Mouse (Mus musculus): ENCODE data around the gene Zmynd11. TPM values are rescaled to one million over a fixed set of nuclear protein-coding genes. Genes with fewer than 3 reads are reported as not detected.

Gene Zmynd11
- polyA plus RNA-seq (2016; fragmentation: Nextera tagmentation; extraction: Ambion mirVana) = 74.5 and 86.3 TPM in 2 replicates

- peak; percentile 76 for DNase-seq (ENCODE audit: low spot score)
- Histone ChIP-seq H3K4me1 (peaks cover 45% of the 10 kb centered on the region), H3K36me3 (no peaks in the 10 kb centered on the region), H3K27me3 (ENCODE audit: low read depth, poor library complexity, severe bottlenecking) (no peaks in the 10 kb centered on the region), H3K9me3 (replicated peaks) (no peaks in the 10 kb centered on the region), H3K27ac (peak within 1 kb of the TSS; percentile 100), H3K4me3 (peak within 1 kb of the TSS; percentile 94)
- WGBS = under 1% methylated on average over 85 of the region's 98 CpGs
Measured at GRCm38 (mm10) chr13:9764646-9765536, at the start of gene Zmynd11. Zmynd11 (minus strand) TSS chr13:9765330.

GRCm38 (mm10) chr13:9795889-9796631, 30.9 kb upstream of the Zmynd11 start:
- Histone ChIP-seq H3K4me3 (peak overlapping the region; percentile 41), H3K27me3 (ENCODE audit: low read depth, poor library complexity, severe bottlenecking) (no peaks in the 10 kb centered on the region), H3K36me3 (no peaks in the 10 kb centered on the region), H3K4me1 (peaks cover 18% of the 10 kb centered on the region), H3K27ac (0 out of 2 replicates have a peak overlapping the region, but pooled peaks have one; percentile 42), H3K9me3 (replicated peaks) (no peaks in the 10 kb centered on the region)
- DNase-seq (ENCODE audit: low spot score) = peak; percentile 34
- 11% methylated on average over 12 of the region's 12 CpGs for WGBS

GRCm38 (mm10) chr13:9786050-9786449, 20.9 kb upstream of the Zmynd11 start:
- no peaks in the 10 kb centered on the region for H3K9me3 ChIP-seq (replicated peaks)
- no peak for DNase-seq (ENCODE audit: low spot score)
- no peak overlapping the region for H3K4me3 ChIP-seq
- no peaks in the 10 kb centered on the region for H3K36me3 ChIP-seq
- H3K27me3 ChIP-seq (ENCODE audit: low read depth, poor library complexity, severe bottlenecking) = no peaks in the 10 kb centered on the region
- H3K27ac ChIP-seq = no peak overlapping the region
- no peaks in the 10 kb centered on the region for H3K4me1 ChIP-seq
- 85% methylated on average over 3 of the region's 3 CpGs for WGBS

- Histone ChIP-seq H3K4me3 (no peak overlapping the region), H3K4me1 (no peaks in the 10 kb centered on the region), H3K36me3 (no peaks in the 10 kb centered on the region), H3K27me3 (ENCODE audit: low read depth, poor library complexity, severe bottlenecking) (no peaks in the 10 kb centered on the region), H3K27ac (no peak overlapping the region), H3K9me3 (replicated peaks) (no peaks in the 10 kb centered on the region)
- no peak for DNase-seq (ENCODE audit: low spot score)
- 85% methylated on average over 3 of the region's 3 CpGs for WGBS
Measured at GRCm38 (mm10) chr13:9783717-9784116, 18.6 kb upstream of the Zmynd11 start.

GRCm38 (mm10) chr13:9775901-9776300, 10.8 kb upstream of the Zmynd11 start:
- no peaks in the 10 kb centered on the region for H3K36me3 ChIP-seq
- H3K27ac ChIP-seq = no peak overlapping the region
- H3K4me3 ChIP-seq = no peak overlapping the region
- H3K27me3 ChIP-seq (ENCODE audit: low read depth, poor library complexity, severe bottlenecking) = no peaks in the 10 kb centered on the region
- no peaks in the 10 kb centered on the region for H3K4me1 ChIP-seq
- H3K9me3 ChIP-seq (replicated peaks) = no peaks in the 10 kb centered on the region
- 73% methylated on average over 5 of the region's 5 CpGs for WGBS
- DNase-seq (ENCODE audit: low spot score) = no peak

- no peaks in the 10 kb centered on the region for H3K27me3 ChIP-seq (ENCODE audit: low read depth, poor library complexity, severe bottlenecking)
- no peaks in the 10 kb centered on the region for H3K9me3 ChIP-seq (replicated peaks)
- no peak overlapping the region for H3K27ac ChIP-seq
- no peak overlapping the region for H3K4me3 ChIP-seq
- no peak for DNase-seq (ENCODE audit: low spot score)
- no peaks in the 10 kb centered on the region for H3K36me3 ChIP-seq
- H3K4me1 ChIP-seq = no peaks in the 10 kb centered on the region
Measured at GRCm38 (mm10) chr13:9774077-9774476, 8.9 kb upstream of the Zmynd11 start.

- H3K9me3 ChIP-seq (replicated peaks) = no peaks in the 10 kb centered on the region
- WGBS = 23% methylated on average over 5 of the region's 5 CpGs
- no peak overlapping the region for H3K4me3 ChIP-seq
- H3K27ac ChIP-seq = no peak overlapping the region; the same call in 1 of the 2 replicates
- peaks cover 36% of the 10 kb centered on the region for H3K4me1 ChIP-seq
- H3K27me3 ChIP-seq (ENCODE audit: low read depth, poor library complexity, severe bottlenecking) = no peaks in the 10 kb centered on the region
- H3K36me3 ChIP-seq = no peaks in the 10 kb centered on the region
- peak; percentile 35 for DNase-seq (ENCODE audit: low spot score)
Measured at GRCm38 (mm10) chr13:9767279-9767678, 2.1 kb upstream of the Zmynd11 start.

- Histone ChIP-seq H3K4me1 (peaks cover 44% of the 10 kb centered on the region), H3K4me3 (no peak overlapping the region; the same call in 1 of the 2 replicates), H3K36me3 (no peaks in the 10 kb centered on the region), H3K27me3 (ENCODE audit: low read depth, poor library complexity, severe bottlenecking) (no peaks in the 10 kb centered on the region), H3K27ac (0 out of 2 replicates have a peak overlapping the region, but pooled peaks have one; percentile 100), H3K9me3 (replicated peaks) (no peaks in the 10 kb centered on the region)
- DNase-seq (ENCODE audit: low spot score) = peak; percentile 38
- WGBS = 18% methylated on average over 1 of the region's 1 CpGs
Measured at GRCm38 (mm10) chr13:9766497-9766896, 1.4 kb upstream of the Zmynd11 start.

GRCm38 (mm10) chr13:9765537-9765851, 364 bp upstream of the Zmynd11 start:
- Histone ChIP-seq H3K36me3 (no peaks in the 10 kb centered on the region), H3K4me1 (peaks cover 45% of the 10 kb centered on the region), H3K9me3 (replicated peaks) (no peaks in the 10 kb centered on the region), H3K27ac (peak overlapping the region; percentile 100), H3K4me3 (peak overlapping the region; percentile 94), H3K27me3 (ENCODE audit: low read depth, poor library complexity, severe bottlenecking) (no peaks in the 10 kb centered on the region)
- no peak for DNase-seq (ENCODE audit: low spot score)
- WGBS = 6% methylated on average over 4 of the region's 4 CpGs

GRCm38 (mm10) chr13:9763828-9764645, 1.1 kb downstream of the Zmynd11 start:
- Histone ChIP-seq H3K27ac (peak overlapping the region; percentile 100), H3K36me3 (no peaks in the 10 kb centered on the region), H3K4me1 (peaks cover 45% of the 10 kb centered on the region), H3K27me3 (ENCODE audit: low read depth, poor library complexity, severe bottlenecking) (no peaks in the 10 kb centered on the region), H3K9me3 (replicated peaks) (no peaks in the 10 kb centered on the region), H3K4me3 (peak overlapping the region; percentile 94)
- DNase-seq (ENCODE audit: low spot score) = peak; percentile 76
- under 1% methylated on average over 80 of the region's 111 CpGs for WGBS

GRCm38 (mm10) chr13:9763100-9763827, 1.9 kb downstream of the Zmynd11 start:
- 8% methylated on average over 21 of the region's 21 CpGs for WGBS

GRCm38 (mm10) chr13:9760057-9760456, 5.1 kb downstream of the Zmynd11 start:
- peaks cover 23% of the 10 kb centered on the region for H3K4me1 ChIP-seq
- H3K27ac ChIP-seq = no peak overlapping the region
- no peak for DNase-seq (ENCODE audit: low spot score)
- H3K9me3 ChIP-seq (replicated peaks) = no peaks in the 10 kb centered on the region
- 95% methylated on average over 6 of the region's 6 CpGs for WGBS
- no peaks in the 10 kb centered on the region for H3K36me3 ChIP-seq
- no peak overlapping the region for H3K4me3 ChIP-seq
- H3K27me3 ChIP-seq (ENCODE audit: low read depth, poor library complexity, severe bottlenecking) = no peaks in the 10 kb centered on the region

More at GRCm38 (mm10) chr13:9763100-9763827, 1.9 kb downstream of the Zmynd11 start:
- DNase-seq (ENCODE audit: low spot score) = no peak
- H3K9me3 ChIP-seq (replicated peaks) = no peaks in the 10 kb centered on the region
- H3K27ac ChIP-seq = peak overlapping the region; percentile 100
- H3K4me3 ChIP-seq = peak overlapping the region; percentile 94
- no peaks in the 10 kb centered on the region for H3K36me3 ChIP-seq
- H3K27me3 ChIP-seq (ENCODE audit: low read depth, poor library complexity, severe bottlenecking) = no peaks in the 10 kb centered on the region
- H3K4me1 ChIP-seq = peaks cover 49% of the 10 kb centered on the region

All from limb, embryonic 10.5 days (tissue).